Mouse (Mus musculus) neural tube, embryonic 12.5 days (tissue): ENCODE measurements around the gene Morn3. TPM values are rescaled to one million over a fixed set of nuclear protein-coding genes. Genes with fewer than 3 reads are reported as not detected.
"Not testable (repeated sequence)": the region's sequence is repeated elsewhere in the genome, so short reads cannot be mapped to it uniquely, and the experiment has no call there.

Source experiments
- ATAC-seq: fragments of 200-750 bp; cut with Nextera tagmentation; 2 replicates; pipeline ENCODE4 v1.8.0; 2017; ENCODE audit warnings: low read depth, mild to moderate bottlenecking, moderate TSS enrichment, moderate library complexity; ENCODE audit not compliant: low FRiP score
- H3K27ac ChIP-seq: fragments of 300-500 bp; sonication (generic); 2 replicates; pipeline ENCODE4 v1.5.1; 2016
- H3K27me3 ChIP-seq: fragments of 300-500 bp; sonication (generic); replicated peaks from 2 replicates; pipeline ENCODE4 v1.6.1; 2016; ENCODE audit warnings: mild to moderate bottlenecking
- H3K36me3 ChIP-seq: fragments of 300-500 bp; sonication (generic); 2 replicates; pipeline ENCODE4 v1.6.1; 2016; ENCODE audit warnings: mild to moderate bottlenecking
- H3K4me1 ChIP-seq: fragments of 300-500 bp; sonication (generic); 2 replicates; pipeline ENCODE4 v1.6.1; 2016
- H3K4me2 ChIP-seq: fragments of 300-500 bp; sonication (generic); replicated peaks from 2 replicates; pipeline ENCODE4 v1.6.1; 2016; ENCODE audit warnings: mild to moderate bottlenecking
- H3K4me3 ChIP-seq: fragments of 300-500 bp; sonication (generic); 2 replicates; pipeline ENCODE4 v1.5.1; 2016
- H3K9ac ChIP-seq: fragments of 300-500 bp; sonication (generic); 2 replicates; pipeline ENCODE4 v1.6.1; 2016; ENCODE audit warnings: mild to moderate bottlenecking
- H3K9me3 ChIP-seq: fragments of 300-500 bp; sonication (generic); 2 replicates; pipeline ENCODE4 v1.6.1; 2016; ENCODE audit warnings: mild to moderate bottlenecking
- WGBS: fragments of 180-500 bp; shearing (Covaris S2); methylation state at CpG from one replicate; pipeline ENCODE4 v1.1.7; 2016; 5-methylcytosine and 5-hydroxymethylcytosine counted together
- polyA plus RNA-seq: library from polyadenylated mRNA; unstranded; fragments of >200 nt; fragmentation: Nextera tagmentation; extraction: Ambion mirVana; gene quantifications from 2 replicates; pipeline ENCODE4 v1.2.1, GENCODE M21; 2016

The Morn3 gene
- polyA plus RNA-seq, 1 experiment from 2014 or later = not detected

DNA sequence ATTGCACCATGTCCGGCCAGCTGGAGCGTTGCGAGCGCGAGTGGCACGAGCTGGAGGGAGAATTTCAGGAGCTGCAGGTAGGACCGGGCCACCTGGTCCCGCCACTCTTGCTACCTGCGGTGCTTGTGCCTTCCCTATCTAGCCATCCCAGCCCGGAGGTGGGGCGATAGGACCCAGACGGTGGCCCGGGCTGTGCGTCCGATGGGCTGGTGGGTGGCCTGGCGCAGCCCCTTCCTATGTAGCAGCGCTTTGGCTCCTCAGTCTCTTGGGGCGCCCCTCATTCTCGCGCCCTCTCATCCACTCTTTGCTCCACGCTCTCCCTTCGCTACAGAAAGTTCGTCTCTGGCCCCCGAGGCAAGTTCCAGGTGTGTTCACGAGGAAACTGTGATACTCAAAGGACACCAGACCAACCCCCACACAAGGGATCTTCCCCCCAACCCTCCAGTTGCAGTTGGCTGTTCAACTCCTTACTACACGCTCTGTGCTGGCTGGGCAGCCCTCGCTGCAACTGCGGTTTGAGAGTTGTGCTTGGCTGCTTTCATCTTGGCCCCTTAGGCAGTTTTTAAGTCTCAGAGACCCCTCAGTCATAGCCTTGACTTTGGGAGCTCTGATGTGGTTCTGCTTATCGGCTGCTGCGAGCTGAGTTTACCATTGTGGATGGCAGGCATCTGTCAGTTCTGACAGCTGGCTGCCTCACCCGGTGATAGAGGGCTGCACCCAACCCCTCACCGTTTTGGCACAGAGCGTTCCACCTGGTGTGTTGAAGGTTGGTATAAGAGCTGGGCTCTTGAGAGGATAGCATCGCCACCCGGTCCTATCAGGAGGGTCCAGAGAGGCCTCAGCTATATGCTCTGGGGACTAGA lies 29.8 kb upstream of the Morn3 start:
- peak overlapping the region; percentile 95 for H3K4me2 ChIP-seq
- H3K9ac ChIP-seq = peak overlapping the region; percentile 80
- H3K4me1 ChIP-seq = peaks cover 22% of the 10 kb centered on the region
- H3K9me3 ChIP-seq = peaks cover 4% of the 10 kb centered on the region; the same call in 1 of the 2 replicates
- peak; percentile 87 for ATAC-seq
- H3K27ac ChIP-seq = peak overlapping the region; percentile 51; the same call in 1 of the 2 replicates
- WGBS = 5% methylated on average over 35 of the region's 35 CpGs
- H3K36me3 ChIP-seq = no peaks in the 10 kb centered on the region
- H3K27me3 ChIP-seq = no peaks in the 10 kb centered on the region
- peak overlapping the region; percentile 72 for H3K4me3 ChIP-seq

DNA sequence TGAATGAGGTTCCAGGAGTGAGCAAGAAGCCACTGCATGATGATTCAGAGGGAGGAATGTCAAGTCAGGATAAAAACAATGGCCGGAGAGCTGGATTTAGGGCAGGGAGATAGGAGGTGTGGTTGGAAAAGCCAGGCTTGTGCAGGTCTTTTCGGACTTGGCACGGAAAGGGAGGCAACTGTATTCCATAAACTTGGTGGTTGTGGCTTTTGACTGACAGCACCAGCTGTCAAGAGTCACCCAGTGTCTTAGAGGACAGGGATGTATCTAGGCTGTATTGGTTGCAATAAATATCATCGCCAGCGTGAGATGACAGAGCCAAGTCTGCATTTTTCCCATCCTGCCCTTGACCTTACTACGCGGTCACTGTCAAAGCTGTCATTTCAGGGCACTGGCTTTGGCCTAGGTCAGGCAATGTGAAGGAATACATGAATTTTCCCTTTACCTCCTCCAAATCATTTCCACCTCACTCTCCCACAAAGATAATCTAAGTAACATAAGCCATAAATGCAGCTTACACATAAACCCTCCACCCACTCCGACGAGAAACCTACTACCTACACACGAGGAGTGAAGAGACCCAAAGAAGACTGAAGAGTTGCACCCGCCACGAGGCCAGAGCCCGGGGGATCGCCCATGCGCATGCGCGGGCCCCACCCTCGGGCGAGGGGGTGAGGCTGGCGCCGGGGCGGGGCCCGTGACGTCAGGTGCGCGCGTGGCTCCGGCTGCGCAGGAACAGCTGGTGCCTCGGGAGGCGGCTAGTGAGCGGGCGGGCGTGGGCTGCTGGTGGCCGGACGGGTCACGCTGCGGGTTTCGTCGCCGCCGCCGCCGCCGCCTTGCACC lies 29.0 kb upstream of the Morn3 start:
- Histone ChIP-seq H3K4me1 (peaks cover 22% of the 10 kb centered on the region), H3K9ac (peak overlapping the region; percentile 80), H3K4me2 (peak overlapping the region; percentile 95), H3K27ac (peak overlapping the region; percentile 51; the same call in 1 of the 2 replicates), H3K27me3 (no peaks in the 10 kb centered on the region), H3K4me3 (peak overlapping the region; percentile 72), H3K9me3 (peaks cover 4% of the 10 kb centered on the region; the same call in 1 of the 2 replicates), H3K36me3 (no peaks in the 10 kb centered on the region)
- 9% methylated on average over 45 of the region's 45 CpGs for WGBS
- peak; percentile 93 for ATAC-seq

DNA sequence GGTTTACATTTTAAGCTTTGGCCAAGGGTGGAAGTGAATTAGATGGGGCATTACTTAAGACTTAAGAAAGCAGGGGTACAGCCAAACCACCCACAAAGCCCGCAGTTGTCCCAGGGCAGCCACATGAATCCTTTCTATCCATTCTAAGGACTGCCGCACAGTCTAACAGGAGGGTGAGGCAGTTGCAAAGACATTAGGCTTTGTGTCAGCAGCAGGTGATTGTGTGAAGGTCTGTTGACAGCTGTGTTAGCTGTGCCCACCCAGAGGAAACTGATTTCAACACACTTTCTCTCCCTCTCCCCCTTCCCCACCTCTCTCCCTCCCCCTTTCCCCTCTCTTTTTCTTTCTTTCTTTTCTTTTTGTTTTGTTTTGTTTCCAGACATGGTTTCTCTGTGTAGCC lies 21.9 kb upstream of the Morn3 start:
- 95% methylated on average over 2 of the region's 2 CpGs for WGBS
- no peak for ATAC-seq
- no peak overlapping the region for H3K9ac ChIP-seq
- no peak overlapping the region for H3K27ac ChIP-seq
- no peaks in the 10 kb centered on the region for H3K9me3 ChIP-seq
- no peak overlapping the region for H3K4me2 ChIP-seq
- H3K4me3 ChIP-seq = no peak overlapping the region
- H3K4me1 ChIP-seq = no peaks in the 10 kb centered on the region
- H3K36me3 ChIP-seq = no peaks in the 10 kb centered on the region
- no peaks in the 10 kb centered on the region for H3K27me3 ChIP-seq

DNA sequence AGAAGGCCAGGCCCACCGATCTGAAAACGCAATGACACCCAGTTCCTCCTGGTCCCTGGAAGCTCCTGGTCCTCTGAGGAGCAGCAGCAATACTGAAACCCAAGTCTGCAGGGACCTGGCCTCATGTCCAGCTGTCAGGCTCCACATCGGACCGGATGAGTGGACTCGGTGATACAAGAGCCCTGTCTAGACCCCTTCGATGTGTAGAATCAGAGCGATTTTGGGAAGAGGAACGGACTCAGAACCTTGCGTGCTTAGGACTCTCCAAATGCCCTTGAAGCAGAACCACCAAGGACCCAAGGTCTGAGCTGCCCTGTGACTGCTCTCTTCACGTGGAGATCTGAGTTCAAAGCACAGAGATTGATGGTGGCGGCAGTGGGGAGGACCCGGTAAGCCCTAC lies 21.3 kb upstream of the Morn3 start, which contains the start of gene Tmem120b:
TSS of gene Tmem120b (plus strand) at position 301 of the 400 bp plus-strand sequence.
- no peak for ATAC-seq
- no peaks in the 10 kb centered on the region for H3K9me3 ChIP-seq
- no peaks in the 10 kb centered on the region for H3K36me3 ChIP-seq
- H3K4me2 ChIP-seq = no peak within 1 kb of the TSS
- H3K4me1 ChIP-seq = no peaks in the 10 kb centered on the region
- 90% methylated on average over 12 of the region's 12 CpGs for WGBS
- no peak within 1 kb of the TSS for H3K9ac ChIP-seq
- H3K27ac ChIP-seq = no peak within 1 kb of the TSS
- H3K4me3 ChIP-seq = no peak within 1 kb of the TSS
- H3K27me3 ChIP-seq = no peaks in the 10 kb centered on the region

DNA sequence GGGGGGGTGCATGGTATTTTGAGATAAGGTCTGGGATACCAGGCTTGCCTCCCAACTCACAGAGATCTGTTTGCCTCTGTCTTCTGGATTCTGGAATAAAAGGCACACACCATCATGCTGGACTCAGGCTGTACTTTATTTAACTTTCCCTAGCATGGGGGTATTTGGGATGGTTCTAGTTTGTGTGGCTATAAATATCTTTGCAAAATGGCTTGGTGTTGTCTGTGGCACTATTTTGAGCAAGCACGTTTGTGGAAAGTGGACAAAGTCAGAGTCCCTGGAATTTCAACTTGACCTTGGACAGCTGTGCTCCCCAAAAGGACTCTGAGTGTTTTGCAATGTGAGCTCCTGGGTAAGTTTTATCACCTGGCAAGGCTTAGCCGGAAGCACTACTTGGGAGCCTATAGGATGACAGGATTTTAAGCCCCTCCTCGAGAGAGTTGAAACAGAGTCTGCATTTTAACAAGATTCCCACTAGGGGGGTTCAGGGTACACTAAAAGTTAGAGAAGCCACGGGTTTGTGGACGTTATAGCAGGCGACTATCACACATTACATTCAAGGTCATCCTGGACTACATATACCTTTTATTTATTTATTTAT lies 20.7 kb upstream of the Morn3 start:
- no peaks in the 10 kb centered on the region for H3K9me3 ChIP-seq
- no peak overlapping the region for H3K4me3 ChIP-seq
- whole genome bisulfite sequencing = 30% methylated on average over 6 of the region's 6 CpGs
- no peaks in the 10 kb centered on the region for H3K4me1 ChIP-seq
- no peak overlapping the region for H3K4me2 ChIP-seq
- H3K27ac ChIP-seq = no peak overlapping the region
- no peak overlapping the region for H3K9ac ChIP-seq
- no peaks in the 10 kb centered on the region for H3K36me3 ChIP-seq
- no peaks in the 10 kb centered on the region for H3K27me3 ChIP-seq
- ATAC-seq = no peak

DNA sequence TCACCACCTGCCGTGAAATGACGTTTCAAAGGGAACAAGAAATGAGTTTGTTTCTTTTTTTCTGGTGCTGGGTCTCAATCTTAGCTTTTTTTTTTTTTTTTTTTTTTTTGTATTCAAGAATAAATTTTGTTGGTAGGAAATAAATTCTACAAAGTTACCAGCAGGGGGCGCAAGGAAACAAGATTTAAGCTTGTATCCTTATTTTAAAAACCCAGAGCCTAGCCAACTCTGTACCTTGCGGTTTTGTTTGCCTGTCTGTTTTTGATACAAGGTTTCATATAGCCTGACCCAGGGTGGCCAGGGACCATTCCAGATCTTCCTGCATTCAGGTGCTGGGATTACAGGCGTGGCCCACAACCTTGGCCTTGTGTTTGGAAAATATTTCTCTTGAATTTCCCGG lies 17.4 kb upstream of the Morn3 start:
- ATAC-seq = no peak
- H3K27ac ChIP-seq = no peak overlapping the region
- no peak overlapping the region for H3K4me3 ChIP-seq
- no peaks in the 10 kb centered on the region for H3K27me3 ChIP-seq
- no peaks in the 10 kb centered on the region for H3K4me1 ChIP-seq
- H3K4me2 ChIP-seq = no peak overlapping the region
- no peak overlapping the region for H3K9ac ChIP-seq
- WGBS = 36% methylated on average over 6 of the region's 6 CpGs
- no peaks in the 10 kb centered on the region for H3K9me3 ChIP-seq
- H3K36me3 ChIP-seq = no peaks in the 10 kb centered on the region

DNA sequence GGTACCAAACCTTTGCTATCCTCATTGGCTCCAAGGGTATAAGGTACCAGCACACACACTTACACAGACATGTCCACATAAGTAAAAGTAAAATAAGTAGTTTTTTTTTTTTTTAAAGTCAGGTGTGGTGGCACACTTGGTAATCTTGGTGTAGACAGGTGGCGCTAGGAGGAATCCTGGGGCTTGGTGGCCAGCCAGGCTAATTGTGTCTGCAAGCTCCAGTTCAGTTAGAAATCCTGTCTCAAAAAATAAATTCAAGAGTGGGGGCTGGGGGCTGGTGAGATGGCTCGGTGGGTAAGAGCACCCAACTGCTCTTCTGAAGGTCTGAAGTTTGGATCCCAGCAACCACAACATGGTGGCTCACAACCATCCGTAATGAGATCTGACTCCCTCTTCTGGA lies 16.3 kb upstream of the Morn3 start:
- Histone ChIP-seq H3K27ac (no peak overlapping the region), H3K9me3 (no peaks in the 10 kb centered on the region), H3K4me2 (no peak overlapping the region), H3K36me3 (no peaks in the 10 kb centered on the region), H3K9ac (no peak overlapping the region), H3K27me3 (no peaks in the 10 kb centered on the region), H3K4me1 (no peaks in the 10 kb centered on the region), H3K4me3 (no peak overlapping the region)
- no peak for ATAC-seq
- 88% methylated on average over 3 of the region's 3 CpGs for WGBS

DNA sequence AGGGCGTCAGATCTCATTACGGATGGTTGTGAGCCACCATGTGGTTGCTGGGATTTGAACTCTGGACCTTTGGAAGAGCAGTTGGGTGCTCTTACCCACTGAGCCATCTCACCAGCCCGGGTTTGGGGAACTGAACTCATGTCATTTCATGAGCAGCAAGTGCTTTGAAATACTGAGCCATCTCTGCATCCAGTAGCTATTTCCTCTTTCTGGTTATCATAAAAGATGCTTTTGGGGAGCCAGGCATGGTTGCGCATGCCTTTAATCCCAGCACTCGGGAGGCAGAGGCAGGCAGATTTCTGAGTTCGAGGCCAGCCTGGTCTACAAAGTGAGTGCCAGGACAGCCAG lies 14.6 kb upstream of the Morn3 start:
- not testable (repeated sequence) for H3K4me1 ChIP-seq, H3K4me2 ChIP-seq, H3K4me3 ChIP-seq, H3K27me3 ChIP-seq, ATAC-seq, H3K9me3 ChIP-seq, H3K27ac ChIP-seq, H3K36me3 ChIP-seq, H3K9ac ChIP-seq
- 80% methylated on average over 6 of the region's 6 CpGs for WGBS

DNA sequence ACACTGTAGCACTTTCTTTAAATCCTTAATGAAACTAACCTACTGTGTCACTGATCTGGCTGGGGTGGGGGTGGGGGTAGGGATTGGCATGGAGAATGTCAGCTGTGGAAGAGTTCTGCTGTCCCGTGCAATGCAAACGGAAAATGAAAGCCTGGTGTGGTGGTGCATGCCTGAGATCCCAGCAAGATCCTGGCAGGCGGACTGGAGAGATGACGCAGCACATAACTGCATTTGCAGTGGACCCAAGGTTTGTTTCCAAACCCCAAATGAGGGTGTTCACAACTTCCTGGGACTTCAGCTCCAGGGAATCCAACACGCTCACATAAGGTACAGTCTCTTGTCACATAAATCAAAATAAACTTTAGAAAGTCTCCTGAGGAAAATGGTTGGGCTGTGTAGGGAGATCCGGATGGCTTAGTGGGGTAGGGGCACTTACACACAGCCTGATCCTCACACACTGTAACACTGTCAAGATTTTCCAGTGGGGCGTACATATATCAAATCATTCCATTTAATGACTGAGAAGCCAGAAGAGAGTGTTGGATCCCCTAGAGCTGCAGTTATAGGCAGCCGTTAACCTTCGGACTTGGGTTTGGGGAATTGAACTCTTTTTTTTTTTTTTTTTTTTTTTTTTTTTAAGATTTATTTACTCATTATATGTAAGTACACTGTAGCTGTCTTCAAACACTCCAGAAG lies 14.0 kb upstream of the Morn3 start:
- Histone ChIP-seq H3K27ac (no peak overlapping the region), H3K36me3 (no peaks in the 10 kb centered on the region), H3K4me2 (no peak overlapping the region), H3K4me3 (no peak overlapping the region), H3K4me1 (no peaks in the 10 kb centered on the region), H3K27me3 (no peaks in the 10 kb centered on the region), H3K9me3 (no peaks in the 10 kb centered on the region), H3K9ac (no peak overlapping the region)
- ATAC-seq = no peak
- WGBS = 84% methylated on average over 9 of the region's 9 CpGs

DNA sequence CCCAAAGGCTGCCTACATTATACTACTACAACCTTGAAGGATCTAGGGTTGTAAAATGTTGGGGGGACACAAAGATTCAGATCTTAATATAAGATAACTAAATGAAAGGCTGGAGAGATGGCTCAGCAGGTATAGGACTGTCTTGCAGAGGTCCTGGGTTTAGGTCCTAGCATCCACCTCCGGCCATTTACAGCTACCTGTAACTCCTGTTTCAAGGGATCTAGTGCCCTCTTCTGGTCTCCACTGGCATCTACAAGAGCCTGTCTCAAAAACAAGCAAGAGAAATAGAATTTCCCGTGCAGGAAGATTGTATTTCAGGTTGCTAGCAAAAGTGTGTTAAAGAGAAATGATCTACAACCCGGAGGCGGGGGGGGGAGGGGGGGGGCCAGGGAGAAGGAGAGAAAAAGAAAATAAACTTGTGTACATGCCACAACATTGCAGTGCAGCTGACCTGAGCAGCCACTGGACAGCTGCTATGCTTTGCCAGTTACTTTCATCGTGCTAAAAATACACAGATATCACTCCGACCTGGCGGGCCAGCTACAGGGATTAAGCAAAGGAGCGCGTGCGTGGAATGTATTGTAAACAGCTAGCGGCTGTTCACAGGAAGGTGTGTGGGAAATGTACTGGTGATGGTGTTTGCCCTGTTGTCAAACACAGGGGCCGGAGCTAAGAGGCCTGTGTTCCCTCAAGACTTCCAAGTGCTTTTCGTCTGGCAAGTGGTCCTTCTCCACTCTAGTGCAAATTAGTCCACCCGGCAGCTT lies 13.1 kb upstream of the Morn3 start:
- H3K9me3 ChIP-seq = no peaks in the 10 kb centered on the region
- H3K9ac ChIP-seq = no peak overlapping the region
- no peak overlapping the region for H3K4me2 ChIP-seq
- no peak for ATAC-seq
- H3K27ac ChIP-seq = no peak overlapping the region
- 49% methylated on average over 14 of the region's 14 CpGs for WGBS
- H3K4me3 ChIP-seq = no peak overlapping the region
- H3K27me3 ChIP-seq = no peaks in the 10 kb centered on the region
- no peaks in the 10 kb centered on the region for H3K36me3 ChIP-seq
- H3K4me1 ChIP-seq = no peaks in the 10 kb centered on the region
